Mouse (Mus musculus) 3134 (cell line): ENCODE data around the gene Ribc2.

Source experiments
- DNase-seq: peaks from one replicate; pipeline ENCODE4 v3.0.0-alpha.2; 2011; ENCODE audit warnings: low spot score; ENCODE audit not compliant: insufficient read length; ENCODE audit errors: extremely low read depth

Ribc2 gene

DNA sequence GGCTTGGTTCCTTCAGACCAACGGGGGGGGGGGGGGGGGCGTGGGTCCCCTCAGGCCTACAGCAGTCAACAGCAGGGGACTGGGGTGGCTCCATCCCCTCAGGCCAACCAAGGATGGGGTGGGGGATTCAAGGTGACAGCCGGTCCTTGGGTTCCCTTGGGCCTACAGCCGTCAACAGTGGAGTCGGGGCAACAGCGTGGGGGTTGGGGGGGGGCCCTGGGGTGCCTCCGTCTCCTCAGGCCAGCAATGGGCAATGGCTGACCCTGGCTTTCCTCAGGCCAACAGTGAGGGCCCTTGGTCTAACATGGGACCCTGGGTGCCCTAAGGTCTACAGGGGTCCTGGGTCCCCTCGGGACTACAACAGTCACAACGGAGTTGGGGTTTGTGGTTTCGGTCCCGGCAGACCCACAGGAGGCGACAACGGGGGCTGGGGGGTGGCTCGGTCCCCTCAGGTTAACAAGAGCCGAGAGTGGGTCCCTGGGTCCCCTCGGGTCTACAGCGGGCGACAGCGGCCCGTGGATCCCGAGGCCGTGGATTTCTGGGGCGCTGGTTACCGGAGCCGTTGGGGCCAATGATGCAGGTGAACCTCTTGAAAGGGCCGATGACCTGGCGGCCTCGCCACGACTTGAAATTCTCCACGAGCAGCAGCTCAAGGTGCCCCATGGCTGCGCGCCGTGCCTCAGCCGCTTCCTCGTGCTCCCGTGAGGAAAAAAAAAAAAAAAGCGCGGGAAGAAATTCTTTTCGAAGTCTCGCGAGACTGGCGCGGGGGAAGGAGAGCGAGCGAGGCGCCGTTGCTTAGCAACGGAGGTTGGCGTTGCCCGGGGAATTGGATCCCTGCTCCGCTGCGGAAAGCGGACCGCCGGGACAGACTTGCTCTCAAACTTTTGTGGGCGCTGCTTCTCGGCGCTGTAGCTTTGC, at the start of gene Ribc2, which contains the start of gene Smc1b:
Ribc2 (plus strand) TSS at position 804 of the 918 bp plus-strand sequence.
Smc1b (minus strand) TSS at position 690 of the 918 bp plus-strand sequence.
- DNase-seq, result no peak

DNA sequence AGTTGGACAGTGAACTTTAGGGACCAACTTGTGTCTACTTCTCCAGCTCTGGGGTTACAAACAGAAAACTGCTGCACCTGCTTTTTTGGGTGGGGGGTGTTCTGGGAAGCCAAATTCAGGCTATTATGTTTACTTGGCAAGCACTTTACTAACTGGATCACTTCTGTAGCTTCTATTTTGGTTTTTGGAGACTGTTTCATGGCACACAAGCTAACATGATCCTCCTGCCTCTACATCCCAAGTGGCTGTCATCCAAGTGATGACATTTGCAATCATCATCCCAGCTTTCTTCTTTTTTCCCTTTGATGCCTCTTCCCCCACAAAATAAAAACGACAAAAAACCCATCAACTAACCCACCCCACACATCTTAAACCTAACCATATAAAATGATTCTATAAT, 46.2 kb upstream of the Ribc2 start:
- DNase-seq, result no peak

DNA sequence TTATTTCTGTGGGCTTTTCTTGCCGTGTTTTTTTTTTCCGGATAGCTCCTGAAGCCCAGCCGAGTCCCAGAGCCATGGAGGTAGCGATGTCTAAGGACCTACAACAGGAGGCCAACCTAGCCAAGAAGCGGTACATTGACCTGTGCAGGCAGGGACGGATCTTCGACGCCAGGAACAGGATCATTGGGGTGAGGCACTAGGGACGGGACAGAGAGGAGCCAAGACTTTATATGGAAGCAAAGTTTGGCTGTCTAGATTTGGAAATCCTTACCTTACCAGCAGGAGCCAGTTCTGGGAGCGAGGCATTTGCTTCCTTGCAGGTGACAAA, 279 bp downstream of the Ribc2 start:
- DNase-seq, result no peak

DNA sequence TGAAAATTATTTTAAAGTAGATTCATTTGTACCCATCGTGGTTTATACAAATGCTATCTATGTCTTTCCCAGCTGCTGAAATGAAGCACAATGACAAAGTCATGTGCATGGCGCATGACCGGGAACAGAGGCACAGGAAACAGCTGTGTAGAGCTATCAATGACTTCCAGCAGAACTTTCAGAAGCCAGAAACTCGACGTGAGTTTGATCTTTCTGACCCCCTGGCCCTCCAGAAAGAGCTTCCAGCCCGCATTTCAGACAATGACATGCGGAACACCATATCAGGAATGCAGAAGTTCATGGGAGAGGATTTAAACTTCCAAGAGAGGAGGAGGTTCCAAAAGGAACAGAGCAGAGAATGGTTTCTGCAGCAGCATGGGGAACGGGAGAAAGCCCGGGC, 3.3 kb downstream of the Ribc2 start:
- no peak for DNase-seq

DNA sequence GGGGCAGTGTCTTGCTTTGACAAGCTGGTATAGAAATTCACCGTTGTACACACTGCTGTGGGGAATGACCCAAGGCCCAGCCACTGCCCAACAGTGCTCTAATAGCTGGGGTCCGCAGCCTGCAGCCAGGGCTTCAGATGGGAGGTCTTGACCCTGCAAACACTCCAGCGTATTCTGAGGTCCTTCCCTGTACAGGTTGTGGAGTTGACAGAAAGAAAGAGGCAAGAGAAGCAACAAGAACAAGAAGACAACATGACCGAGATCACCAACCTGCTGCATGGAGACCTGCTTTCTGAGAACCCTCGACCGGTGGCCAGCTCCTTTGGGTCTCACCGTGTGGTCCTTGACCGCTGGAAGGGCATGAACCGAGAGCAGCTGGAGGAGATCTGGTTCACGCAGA, 9.4 kb downstream of the Ribc2 start:
- no peak for DNase-seq

DNA sequence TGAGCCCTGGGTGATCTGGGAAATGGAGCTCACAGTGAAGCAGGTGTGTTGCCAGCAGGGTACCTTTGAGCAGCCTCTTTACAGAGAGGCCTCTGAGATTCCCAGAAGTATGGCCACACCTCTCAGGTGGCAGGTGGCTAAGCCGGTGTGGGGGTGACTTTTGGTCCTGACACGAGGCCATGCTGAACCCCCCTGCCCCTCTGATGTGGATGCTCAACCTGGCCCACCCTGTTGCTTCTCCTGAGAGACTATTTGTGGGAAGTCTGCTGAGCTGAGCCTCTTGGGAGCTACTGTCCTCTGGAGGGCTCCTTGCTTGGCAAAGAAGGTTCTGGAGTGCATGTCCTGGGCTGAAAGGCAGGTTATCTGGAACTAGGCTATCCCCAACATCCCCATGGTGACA, 10.6 kb downstream of the Ribc2 start:
- DNase-seq, result no peak

DNA sequence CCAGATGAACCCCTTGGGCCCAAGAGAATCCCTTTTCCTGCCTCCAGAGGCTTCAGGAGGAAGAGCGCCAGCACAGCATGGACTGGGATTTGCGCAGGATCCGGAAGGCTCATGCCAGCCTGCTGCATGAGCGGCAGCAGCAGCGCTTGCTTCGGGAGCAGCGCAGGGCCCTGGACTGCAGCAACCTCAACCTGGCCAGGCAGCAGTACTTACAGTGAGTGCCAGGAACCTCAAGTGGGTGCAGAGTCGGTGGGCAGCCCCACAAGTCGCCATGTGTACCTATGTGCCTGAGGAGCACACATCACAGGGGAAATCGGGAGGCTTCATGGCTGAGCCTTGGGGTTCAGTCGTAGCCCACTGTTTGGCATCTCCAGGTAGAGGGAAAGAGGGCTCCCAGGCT, 11.3 kb downstream of the Ribc2 start:
- DNase-seq, result no peak

DNA sequence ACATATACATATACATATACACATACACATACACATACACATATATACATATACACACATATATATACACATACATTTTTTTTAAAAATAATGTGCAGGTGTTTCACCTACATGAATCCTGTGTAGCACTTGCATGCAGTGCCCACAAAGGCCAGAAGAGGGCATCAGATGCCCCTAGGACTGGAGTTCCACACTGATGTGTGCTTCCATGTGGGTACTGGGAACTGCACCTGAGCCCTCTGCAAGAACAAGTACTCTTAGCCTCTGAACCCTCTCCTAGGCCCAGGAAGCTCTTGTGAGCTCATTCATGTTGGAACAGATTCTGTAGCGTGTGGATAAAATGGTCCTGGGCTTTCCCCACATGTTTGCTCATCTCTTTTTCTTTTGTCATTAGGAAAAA, 11.9 kb downstream of the Ribc2 start:
- DNase-seq, result no peak

DNA sequence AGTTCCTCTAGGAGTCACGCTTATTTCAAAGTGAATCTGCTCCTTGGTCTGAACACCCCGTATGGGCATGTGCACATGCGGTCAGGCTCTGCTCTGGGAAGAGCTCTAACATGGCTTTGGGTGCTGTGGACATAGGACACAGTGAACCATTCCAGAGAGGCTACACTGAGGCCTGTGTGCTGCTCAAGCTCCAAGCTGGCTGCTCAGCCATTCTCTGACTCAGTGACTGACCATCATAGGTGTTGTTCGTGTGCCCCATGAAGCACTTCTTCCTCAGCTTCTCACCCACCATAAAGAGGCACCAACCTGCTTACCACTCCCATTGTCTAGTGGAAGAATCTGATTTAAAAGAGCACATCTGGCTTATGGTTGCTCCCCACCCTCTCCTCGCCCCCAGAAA, 12.4 kb downstream of the Ribc2 start:
- no peak for DNase-seq

DNA sequence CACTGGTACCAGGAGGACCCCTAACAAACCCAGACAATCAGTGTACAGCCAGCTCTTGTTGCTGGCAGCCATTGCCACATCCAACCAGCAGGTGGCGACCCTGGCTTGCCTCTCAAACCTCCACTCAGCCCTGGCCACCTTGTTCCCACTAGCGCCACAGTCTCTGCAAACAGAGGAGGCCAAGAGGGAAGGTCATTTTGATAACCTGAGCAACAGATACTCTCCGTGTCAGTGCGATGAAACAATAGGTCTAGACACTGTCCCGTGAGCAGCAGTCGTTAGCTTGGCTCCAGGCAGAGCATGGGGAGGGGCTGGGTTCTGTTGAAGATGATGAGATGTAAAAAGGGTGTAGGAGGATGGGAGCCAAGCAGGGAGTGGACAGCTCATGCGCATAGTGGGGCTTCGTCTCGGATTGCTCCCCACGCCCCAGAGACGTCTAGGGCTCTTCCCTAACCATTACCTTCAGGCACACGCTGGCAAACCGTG, 19.6 kb downstream of the Ribc2 start:
- DNase-seq, result peak; percentile 22

DNA sequence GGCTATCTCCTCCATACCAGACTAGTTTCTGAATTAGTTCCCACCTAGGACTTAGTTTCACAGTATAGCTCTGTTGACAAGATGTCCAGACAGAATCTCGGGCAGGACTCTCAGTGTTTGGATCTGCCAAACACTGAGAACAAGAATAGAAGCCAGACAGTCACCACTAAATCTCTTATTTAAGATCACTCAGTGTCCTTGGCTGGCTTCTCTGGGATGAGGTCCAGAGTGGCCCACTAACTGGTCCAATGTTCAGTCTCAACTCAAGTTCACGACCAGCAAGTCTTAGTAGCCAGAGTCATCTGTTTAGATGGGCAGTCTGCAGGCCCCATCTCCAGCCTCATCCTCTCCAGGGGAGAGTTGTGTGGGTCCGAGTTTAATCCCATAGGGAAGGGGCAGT, 20.7 kb downstream of the Ribc2 start:
- no peak for DNase-seq

DNA sequence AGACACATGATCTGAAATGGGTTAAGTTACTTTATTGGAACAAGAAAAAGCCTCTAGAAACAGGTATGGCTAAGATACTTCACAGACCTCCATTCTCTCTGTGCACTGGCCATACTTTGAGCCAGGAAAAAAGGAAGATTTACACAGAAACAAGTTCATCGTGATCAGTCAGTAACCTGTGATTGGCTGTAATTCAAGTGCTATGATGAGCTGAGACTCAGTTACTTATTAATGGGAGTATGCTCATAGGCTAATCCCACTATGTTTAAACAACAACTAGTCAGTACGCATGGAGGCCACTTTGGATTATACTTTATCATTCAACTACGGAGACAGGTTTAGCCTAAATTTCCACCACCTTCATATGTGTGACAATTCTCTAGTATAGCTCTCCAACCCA, 22.2 kb downstream of the Ribc2 start:
- DNase-seq, result no peak

DNA sequence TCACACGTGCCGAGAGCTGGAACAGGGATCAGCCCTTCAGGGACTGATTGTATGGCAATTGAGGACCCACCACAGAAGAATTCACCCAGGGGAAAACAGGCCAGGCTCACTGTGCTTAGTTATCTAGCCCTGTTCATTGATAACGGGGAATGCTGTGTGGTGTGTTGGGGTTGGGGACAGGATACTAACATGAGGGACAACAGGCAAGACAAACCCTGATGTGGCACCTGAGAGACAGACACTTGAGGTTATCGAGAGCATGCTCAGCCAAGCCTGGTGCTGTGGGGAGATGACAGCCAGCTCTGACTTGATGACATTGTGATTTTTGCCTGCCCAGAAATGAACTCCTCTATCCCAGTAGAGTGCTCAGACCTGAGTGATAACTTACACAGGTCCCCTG, 24.3 kb downstream of the Ribc2 start:
- no peak for DNase-seq

DNA sequence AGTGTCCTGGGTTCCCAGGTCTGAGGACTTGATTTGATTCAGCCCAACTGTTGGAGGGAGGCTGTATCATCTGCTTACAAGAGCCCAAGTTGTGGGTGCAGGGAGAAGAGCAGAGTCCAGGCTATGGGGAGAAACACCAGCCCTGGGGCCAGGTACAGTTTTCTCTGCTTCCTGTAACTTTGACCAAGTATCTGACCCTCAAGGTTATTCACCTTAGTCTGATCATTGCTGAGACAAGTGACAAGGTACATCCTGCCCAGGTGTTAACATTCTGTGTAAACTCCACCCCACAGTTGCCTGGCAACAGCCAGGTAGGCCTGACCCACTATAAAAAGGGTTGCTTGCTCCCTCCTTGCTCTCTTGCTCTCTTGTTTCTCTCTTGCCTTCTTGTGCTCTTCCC, 29.5 kb downstream of the Ribc2 start:
- DNase-seq, result no peak

DNA sequence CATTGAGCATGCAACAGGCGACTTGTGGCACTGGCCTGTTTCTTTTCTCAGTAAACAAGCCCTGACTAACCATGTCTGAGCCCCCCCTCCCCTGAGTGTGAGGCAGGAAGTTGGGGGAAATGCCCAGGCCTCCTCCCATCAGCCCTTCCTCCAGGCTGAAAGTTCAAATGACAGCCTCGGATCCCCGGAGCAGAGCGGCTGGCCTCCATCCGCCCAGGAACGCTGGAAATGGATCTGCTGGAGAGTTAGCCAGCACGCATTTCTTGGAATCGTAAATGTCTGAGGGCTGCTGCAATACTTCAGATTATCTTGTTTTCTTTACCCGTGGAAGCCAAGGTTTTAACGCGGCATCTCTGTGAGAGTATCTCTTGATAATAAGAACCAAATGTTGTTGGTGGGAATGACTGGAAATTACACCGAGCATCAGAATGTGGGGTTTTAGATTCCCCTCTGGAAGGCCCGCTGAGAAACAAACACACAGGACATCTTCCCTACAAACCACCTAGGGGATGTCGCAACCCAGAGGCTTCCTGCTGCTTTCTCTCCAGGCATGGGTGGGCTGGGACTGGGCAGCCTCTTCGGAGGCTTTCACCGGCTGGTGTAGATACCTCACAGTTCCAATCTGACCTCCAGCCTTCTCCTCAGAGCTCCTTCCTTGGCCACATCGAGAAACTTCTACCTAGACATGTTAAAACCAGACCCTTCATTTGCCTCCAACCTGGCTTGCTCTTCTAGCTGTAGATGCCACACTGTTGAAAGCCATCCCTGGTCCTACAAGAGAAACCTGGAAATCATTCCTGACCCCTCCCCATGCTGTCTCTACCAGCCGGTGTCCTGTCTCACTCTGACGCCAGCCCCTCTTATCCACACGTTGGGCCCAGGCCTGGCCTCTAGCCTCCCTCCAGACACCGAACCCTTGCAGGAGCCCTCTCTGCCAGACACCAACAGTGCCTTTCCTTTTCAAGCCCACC, 31.1 kb downstream of the Ribc2 start:
- no peak for DNase-seq

DNA sequence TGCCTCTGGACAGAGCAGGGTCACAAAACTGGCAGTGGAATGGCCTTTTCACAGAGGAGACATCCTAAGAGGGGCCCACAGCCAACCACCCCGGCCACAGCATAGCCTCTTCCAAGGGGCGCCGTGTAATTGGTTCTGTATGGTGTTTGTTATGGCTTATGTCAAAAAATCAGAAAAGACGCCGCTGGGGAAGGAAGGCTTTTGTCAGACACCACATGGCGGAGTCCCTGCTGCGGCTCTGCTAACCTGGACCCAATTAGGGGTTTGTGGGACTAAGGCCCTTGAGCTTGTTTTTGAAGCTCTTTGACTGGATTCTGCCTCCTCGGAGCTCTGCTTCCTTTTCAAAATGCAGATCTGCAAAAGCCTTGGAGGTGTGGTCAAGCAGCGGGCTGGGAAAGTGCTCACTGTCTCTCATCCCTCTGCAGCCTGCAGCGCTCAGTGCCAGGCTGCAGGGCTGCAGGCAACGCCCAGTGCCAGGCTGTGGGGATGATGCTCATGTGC, 34.6 kb downstream of the Ribc2 start:
- DNase-seq, result no peak

DNA sequence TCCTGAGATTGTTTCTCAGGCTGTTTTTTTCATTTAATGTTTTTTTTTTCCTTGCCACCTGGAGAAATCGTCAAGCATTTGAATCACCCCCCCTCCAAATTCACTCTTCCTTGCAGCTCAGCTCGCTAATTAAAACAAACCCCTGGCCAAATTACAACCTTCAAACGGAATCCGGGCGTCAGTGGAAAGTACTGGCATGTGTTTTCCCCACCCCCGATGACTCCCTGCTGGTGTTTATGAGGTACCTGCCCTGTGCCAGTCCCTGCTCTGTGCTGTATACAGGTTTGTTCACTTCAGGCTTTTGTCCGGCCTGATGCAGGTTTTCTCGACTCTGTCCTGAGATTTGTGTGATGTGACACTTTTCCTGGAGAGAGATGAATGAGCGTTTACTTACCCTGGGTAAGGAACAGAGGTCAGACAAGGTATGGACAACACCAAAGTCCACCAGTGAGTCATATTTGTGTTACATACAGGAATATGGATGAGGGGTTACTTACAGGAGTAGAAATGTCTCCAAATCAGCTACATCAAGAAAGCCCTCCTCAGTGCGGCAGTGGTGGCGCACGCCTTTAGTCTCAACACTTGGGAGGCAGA, 35.3 kb downstream of the Ribc2 start:
- no peak for DNase-seq

DNA sequence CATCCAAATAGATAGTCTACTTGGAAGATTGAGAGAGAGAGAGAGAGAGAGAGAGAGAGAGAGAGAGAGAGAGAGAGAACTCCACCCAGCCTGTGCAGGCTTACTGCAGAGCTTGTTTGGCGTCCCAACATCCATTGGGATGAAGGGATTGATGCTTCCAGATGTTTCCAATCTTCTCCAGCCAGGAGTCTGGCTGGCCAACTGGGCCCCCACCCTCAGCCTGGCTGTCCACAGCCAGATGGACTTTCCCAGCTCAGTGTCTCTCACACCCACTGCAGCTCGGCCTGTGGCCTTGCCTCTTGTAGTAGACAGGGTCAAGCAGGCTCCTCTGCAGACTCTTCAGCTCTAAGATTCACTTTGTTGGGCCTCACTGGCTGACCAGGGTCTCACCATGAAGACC, 40.2 kb downstream of the Ribc2 start:
- DNase-seq, result no peak

DNA sequence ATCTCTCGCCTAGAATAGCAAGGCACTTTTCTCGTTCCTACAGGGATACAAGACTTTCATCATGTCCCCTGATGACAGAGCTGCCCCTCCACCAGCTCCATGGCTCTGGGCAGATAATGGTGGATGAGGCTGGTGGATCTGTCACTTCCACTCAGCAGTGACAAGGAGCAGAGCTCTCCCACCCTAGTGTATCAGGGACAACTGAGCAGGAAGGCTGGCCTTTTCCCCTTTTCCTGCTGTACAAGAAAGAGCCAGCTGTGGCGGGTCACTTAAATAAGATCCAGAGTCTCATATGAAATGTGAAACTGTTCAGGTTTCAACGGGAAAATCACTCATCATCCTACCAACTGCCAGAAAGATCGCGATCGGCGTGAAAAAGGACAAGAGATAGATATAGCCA, 41.5 kb downstream of the Ribc2 start:
- DNase-seq, result no peak

DNA sequence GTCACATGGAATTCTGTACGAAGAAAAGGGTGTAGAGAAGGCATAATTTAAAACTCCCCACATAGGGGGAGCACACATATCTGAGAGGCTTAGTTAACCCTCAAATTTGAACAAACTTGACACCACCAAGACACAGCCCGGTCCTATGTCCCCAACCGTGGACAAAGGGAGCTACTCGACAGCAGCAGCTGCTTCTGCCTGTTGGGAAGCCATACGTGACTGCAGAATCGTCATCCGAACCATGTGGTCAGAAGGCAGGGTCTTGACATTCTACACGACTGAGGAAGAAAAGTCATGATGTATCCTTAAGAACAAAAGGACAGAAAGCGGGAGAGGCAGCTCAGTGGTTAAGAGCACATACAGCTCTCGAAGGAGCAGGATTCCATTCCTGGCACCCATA, 42.2 kb downstream of the Ribc2 start:
- no peak for DNase-seq

DNA sequence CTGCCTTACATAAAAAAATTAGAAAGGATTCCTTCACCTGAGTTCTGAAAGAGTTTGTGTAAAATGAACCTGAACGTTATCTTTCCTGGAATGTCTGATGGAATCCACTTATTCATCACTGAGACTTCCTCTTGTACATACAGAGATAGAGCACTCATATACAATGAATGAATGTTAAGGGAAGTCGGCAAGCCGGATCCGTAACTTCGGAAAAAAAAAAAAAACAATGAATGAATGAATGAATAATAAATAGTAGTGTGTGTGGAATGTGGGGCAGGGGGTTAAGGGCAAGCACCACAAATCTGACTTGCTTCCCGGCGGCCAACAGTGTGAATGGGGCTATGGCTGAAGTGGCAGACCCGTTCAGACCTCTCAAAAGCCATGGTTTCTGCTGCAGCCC, 45.7 kb downstream of the Ribc2 start:
- DNase-seq, result peak; percentile 83
